Mouse (Mus musculus) liver, embryonic 15.5 days (tissue): ENCODE measurements at regions not wholly inside any gene's neighbourhood (a gene's known extent, or its start where the extent isn't known, plus 50 kb on each side); places are given as distances from the start of the nearest gene placed in this dataset.

Experiments used
- ATAC-seq: fragments of 200-750 bp; cut with Nextera tagmentation; 2 replicates; pipeline ENCODE4 v1.8.0; 2017; ENCODE audit warnings: moderate number of reproducible peaks, mild to moderate bottlenecking, moderate library complexity; ENCODE audit not compliant: insufficient read depth
- H3K27ac ChIP-seq: fragments of 300-500 bp; sonication (generic); replicated peaks from 2 replicates; pipeline ENCODE4 v1.5.1; 2015; ENCODE audit warnings: mild to moderate bottlenecking, inconsistent platforms
- H3K27me3 ChIP-seq: fragments of 300-500 bp; sonication (generic); 2 replicates; pipeline ENCODE4 v1.6.1; 2015; ENCODE audit warnings: mild to moderate bottlenecking, inconsistent platforms
- H3K36me3 ChIP-seq: fragments of 300-500 bp; sonication (generic); replicated peaks from 2 replicates; pipeline ENCODE4 v1.6.1; 2015; ENCODE audit warnings: moderate library complexity, mild to moderate bottlenecking, inconsistent platforms
- H3K4me1 ChIP-seq: fragments of 300-500 bp; sonication (generic); replicated peaks from 2 replicates; pipeline ENCODE4 v1.6.1; 2015; ENCODE audit warnings: inconsistent platforms
- H3K4me2 ChIP-seq: fragments of 300-500 bp; sonication (generic); 2 replicates; pipeline ENCODE4 v1.6.1; 2015; ENCODE audit warnings: moderate library complexity, mild to moderate bottlenecking, inconsistent platforms
- H3K4me3 ChIP-seq: fragments of 300-500 bp; sonication (generic); replicated peaks from 2 replicates; pipeline ENCODE4 v1.5.1; 2015; ENCODE audit warnings: mild to moderate bottlenecking, inconsistent platforms
- H3K9ac ChIP-seq: fragments of 300-500 bp; sonication (generic); 2 replicates; pipeline ENCODE4 v1.6.1; 2015; ENCODE audit warnings: moderate library complexity, mild to moderate bottlenecking, inconsistent platforms
- H3K9me3 ChIP-seq: fragments of 300-500 bp; sonication (generic); replicated peaks from 2 replicates; pipeline ENCODE4 v1.6.1; 2016; ENCODE audit warnings: inconsistent platforms
- WGBS: fragments of 180-500 bp; shearing (Covaris S2); methylation state at CpG from one replicate; pipeline ENCODE4 v1.1.7; 2015; ENCODE audit warnings: mixed read lengths; ENCODE audit not compliant: insufficient replicate concordance; 5-methylcytosine and 5-hydroxymethylcytosine counted together

DNA sequence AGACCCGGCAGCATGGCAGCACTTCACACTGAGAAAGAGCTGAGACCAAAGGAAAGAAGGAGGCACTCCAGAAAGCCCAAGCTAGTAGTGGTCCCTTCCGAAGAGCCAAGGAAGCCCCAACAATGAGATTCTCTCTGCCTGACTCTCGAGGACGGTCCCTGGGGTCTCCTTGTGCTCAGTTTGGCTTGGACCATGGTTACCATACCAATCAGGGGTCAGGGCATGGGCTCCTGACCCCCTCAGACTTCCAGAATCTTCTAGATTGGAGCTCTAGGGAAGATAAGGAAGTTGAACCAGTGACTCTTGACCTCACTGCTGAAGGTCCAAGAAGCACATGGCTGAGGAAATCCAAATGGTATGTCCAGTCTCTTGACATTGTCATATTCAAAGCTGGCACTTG, 53.0 kb upstream of the Cplx2 start:
- no peak for ATAC-seq
- 58% methylated on average over 4 of the region's 4 CpGs for WGBS
- no peaks in the 10 kb centered on the region for H3K36me3 ChIP-seq

DNA sequence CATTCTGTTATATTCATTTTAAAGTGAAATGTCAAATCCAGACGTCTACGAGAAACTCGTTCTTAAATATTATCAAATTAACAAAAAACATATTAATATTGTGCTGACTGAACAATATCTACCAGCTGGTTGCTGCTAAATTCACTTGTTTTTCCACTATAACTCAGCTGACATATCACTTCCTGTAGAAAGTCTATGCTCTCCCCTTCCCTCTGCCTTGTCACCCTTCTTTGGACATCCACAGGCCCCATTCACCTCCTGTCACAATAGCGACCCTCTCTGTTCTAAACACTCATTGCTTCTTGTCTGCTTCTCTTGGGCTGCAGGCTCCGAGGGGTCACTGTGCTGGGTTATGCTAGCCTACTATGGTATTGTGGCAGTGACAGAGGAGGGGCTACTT, 52.5 kb upstream of the Cplx2 start:
- Histone ChIP-seq H3K4me2 (no peak overlapping the region), H3K9me3 (no peaks in the 10 kb centered on the region), H3K36me3 (no peaks in the 10 kb centered on the region), H3K27ac (no peak overlapping the region), H3K9ac (no peak overlapping the region), H3K4me3 (no peak overlapping the region), H3K27me3 (no peaks in the 10 kb centered on the region), H3K4me1 (no peaks in the 10 kb centered on the region)
- ATAC-seq: no peak
- 65% methylated on average over 5 of the region's 5 CpGs for WGBS

More for the DNA sequence above, 53.0 kb upstream of the Cplx2 start:
- H3K4me1 ChIP-seq: no peaks in the 10 kb centered on the region
- H3K9me3 ChIP-seq: no peaks in the 10 kb centered on the region
- no peak overlapping the region for H3K4me3 ChIP-seq
- H3K27me3 ChIP-seq: no peaks in the 10 kb centered on the region
- H3K4me2 ChIP-seq: no peak overlapping the region
- no peak overlapping the region for H3K27ac ChIP-seq
- H3K9ac ChIP-seq: no peak overlapping the region

DNA sequence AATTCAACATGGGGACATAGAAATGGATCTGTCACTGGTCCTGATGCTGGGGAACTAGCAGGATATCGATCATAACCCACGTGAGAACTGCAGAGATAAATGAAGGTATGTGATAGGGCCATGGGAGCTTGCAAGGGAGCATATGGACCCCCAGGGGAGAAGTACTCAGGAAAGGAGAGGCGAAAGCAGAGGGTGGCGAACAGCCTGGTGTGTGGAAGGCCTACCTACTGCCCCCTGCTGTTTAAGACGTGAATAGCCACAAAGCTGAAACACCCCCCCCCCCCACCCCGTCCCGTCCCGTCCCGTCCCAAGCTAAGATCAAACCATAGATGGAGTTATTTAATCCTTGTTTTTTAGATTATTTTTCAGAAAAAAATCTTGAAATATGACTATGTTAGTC, 50.9 kb upstream of the Cplx2 start:
- Histone ChIP-seq H3K36me3 (no peaks in the 10 kb centered on the region), H3K27ac (no peak overlapping the region), H3K4me3 (no peak overlapping the region), H3K9me3 (no peaks in the 10 kb centered on the region), H3K4me1 (no peaks in the 10 kb centered on the region), H3K9ac (no peak overlapping the region), H3K4me2 (no peak overlapping the region), H3K27me3 (no peaks in the 10 kb centered on the region)
- ATAC-seq: no peak
- 36% methylated on average over 9 of the region's 9 CpGs for WGBS

DNA sequence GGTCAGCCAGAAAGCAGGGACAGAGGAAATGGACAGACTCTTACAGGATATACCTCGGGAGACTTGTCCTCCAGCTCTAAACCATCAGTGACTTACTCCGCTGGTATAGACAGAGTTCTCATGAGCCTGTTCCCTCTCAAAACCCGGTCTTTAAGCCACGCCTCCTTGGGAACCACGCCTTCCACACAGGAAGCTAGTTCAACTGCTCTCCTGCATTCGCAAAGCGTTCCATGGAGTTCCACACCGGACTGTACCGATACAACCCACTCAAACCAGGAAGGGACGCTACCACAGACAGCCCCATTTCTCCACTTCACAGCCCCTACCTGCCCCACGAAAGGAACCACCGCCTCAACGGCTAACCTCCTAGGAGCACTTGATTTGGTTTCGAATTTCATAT, 50.1 kb upstream of the Cplx2 start:
- no peaks in the 10 kb centered on the region for H3K36me3 ChIP-seq
- no peak overlapping the region for H3K9ac ChIP-seq
- no peak overlapping the region for H3K4me2 ChIP-seq
- ATAC-seq: no peak
- WGBS: 47% methylated on average over 14 of the region's 14 CpGs
- no peaks in the 10 kb centered on the region for H3K4me1 ChIP-seq
- no peak overlapping the region for H3K27ac ChIP-seq
- 0 out of 2 replicates have a peak, but pooled peaks cover 2% of the 10 kb centered on the region for H3K27me3 ChIP-seq
- H3K4me3 ChIP-seq: no peak overlapping the region
- no peaks in the 10 kb centered on the region for H3K9me3 ChIP-seq
